Mouse (Mus musculus) kidney, embryonic 16.5 days (tissue): ENCODE results near the gene Bach2. TPM values are rescaled to one million over a fixed set of nuclear protein-coding genes. Genes with fewer than 3 reads are reported as not detected.

ENCODE experiments used
- ATAC-seq: fragments of 200-750 bp; cut with Nextera tagmentation; 2 replicates; pipeline ENCODE4 v1.8.0; 2017; ENCODE audit warnings: moderate TSS enrichment; ENCODE audit not compliant: low FRiP score, low TSS enrichment
- H3K27ac ChIP-seq: fragments of 300-500 bp; sonication (generic); 2 replicates; pipeline ENCODE4 v1.5.1; 2014; ENCODE audit warnings: low read length
- H3K27me3 ChIP-seq: fragments of 300-500 bp; sonication (generic); 2 replicates; pipeline ENCODE4 v1.6.1; 2014; ENCODE audit warnings: low read length, control low read depth, mixed read lengths; ENCODE audit not compliant: insufficient read depth
- H3K36me3 ChIP-seq: fragments of 300-500 bp; sonication (generic); 2 replicates; pipeline ENCODE4 v1.6.1; 2014; ENCODE audit warnings: low read length, control low read depth, mixed read lengths; ENCODE audit not compliant: insufficient read depth
- H3K4me1 ChIP-seq: fragments of 300-500 bp; sonication (generic); 2 replicates; pipeline ENCODE4 v1.6.1; 2014; ENCODE audit warnings: low read length, control low read depth, mixed read lengths; ENCODE audit not compliant: insufficient read depth
- H3K4me2 ChIP-seq: fragments of 300-500 bp; sonication (generic); replicated peaks from 2 replicates; pipeline ENCODE4 v1.6.1; 2014; ENCODE audit warnings: low read depth, low read length
- H3K4me3 ChIP-seq: fragments of 300-500 bp; sonication (generic); 2 replicates; pipeline ENCODE4 v1.5.1; 2014; ENCODE audit warnings: mild to moderate bottlenecking, low read length
- H3K9ac ChIP-seq: fragments of 300-500 bp; sonication (generic); replicated peaks from 2 replicates; pipeline ENCODE4 v1.6.1; 2014; ENCODE audit warnings: low read length
- H3K9me3 ChIP-seq: fragments of 300-500 bp; sonication (generic); 2 replicates; pipeline ENCODE4 v1.6.1; 2016; ENCODE audit warnings: low read length, control low read depth
- WGBS: fragments of 180-500 bp; shearing (Covaris S2); extraction: QIAGEN DNeasy Blood & Tissue Kit; methylation state at CpG from one replicate; pipeline ENCODE4 v1.1.7; 2014; 5-methylcytosine and 5-hydroxymethylcytosine counted together
- polyA plus RNA-seq: library from polyadenylated mRNA; unstranded; fragments of >200 nt; fragmentation: Nextera tagmentation; extraction: Ambion mirVana; gene quantifications from 2 replicates; pipeline ENCODE4 v1.2.1, GENCODE M21; 2015

The Bach2 gene
- polyA plus RNA-seq, 1 experiment from 2014 or later = 7.9 TPM

- Histone ChIP-seq H3K4me1 (0 out of 2 replicates have a peak, but pooled peaks cover 8% of the 10 kb centered on the region), H3K9ac (no peak overlapping the region), H3K9me3 (no peaks in the 10 kb centered on the region), H3K4me3 (no peak overlapping the region), H3K27me3 (no peaks in the 10 kb centered on the region), H3K27ac (no peak overlapping the region), H3K36me3 (no peaks in the 10 kb centered on the region), H3K4me2 (no peak overlapping the region)
- 55% methylated on average over 6 of the region's 6 CpGs for WGBS
- no peak for ATAC-seq
Observed at GRCm38 (mm10) chr4:32280401-32280800, 41.8 kb downstream of the Bach2 start.

GRCm38 (mm10) chr4:32281306-32281705 is 42.7 kb downstream of the Bach2 start:
- Histone ChIP-seq H3K4me3 (no peak overlapping the region), H3K9ac (no peak overlapping the region), H3K4me1 (0 out of 2 replicates have a peak, but pooled peaks cover 8% of the 10 kb centered on the region), H3K9me3 (no peaks in the 10 kb centered on the region), H3K36me3 (no peaks in the 10 kb centered on the region), H3K4me2 (no peak overlapping the region), H3K27me3 (no peaks in the 10 kb centered on the region), H3K27ac (no peak overlapping the region)
- no peak for ATAC-seq
- WGBS = 79% methylated on average over 6 of the region's 6 CpGs

DNA sequence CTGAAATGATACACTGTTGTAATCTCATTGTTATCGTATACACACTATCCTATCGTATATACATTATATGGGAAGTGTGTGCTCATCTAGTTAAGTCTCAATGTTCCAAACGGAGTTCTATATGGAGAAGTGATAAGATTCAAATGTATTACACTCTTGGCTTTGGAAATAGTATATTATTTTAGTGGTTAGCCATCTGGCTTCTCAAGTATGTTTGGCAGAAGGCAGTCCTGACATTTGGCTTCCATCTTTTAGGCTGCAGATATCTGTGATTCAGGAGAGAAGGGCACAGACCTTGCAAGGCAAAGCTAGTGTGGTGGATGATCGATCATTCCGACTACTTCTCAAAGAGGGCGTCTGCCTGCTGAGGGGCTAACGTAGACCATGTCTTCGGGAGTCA is 47.8 kb downstream of the Bach2 start:
- no peak overlapping the region for H3K4me2 ChIP-seq
- no peak overlapping the region for H3K4me3 ChIP-seq
- no peak overlapping the region for H3K9ac ChIP-seq
- H3K36me3 ChIP-seq = no peaks in the 10 kb centered on the region
- no peaks in the 10 kb centered on the region for H3K9me3 ChIP-seq
- peaks cover 33% of the 10 kb centered on the region for H3K4me1 ChIP-seq
- 92% methylated on average over 8 of the region's 8 CpGs for WGBS
- no peak for ATAC-seq
- H3K27me3 ChIP-seq = no peaks in the 10 kb centered on the region
- no peak overlapping the region for H3K27ac ChIP-seq

GRCm38 (mm10) chr4:32288036-32288860 is 49.6 kb downstream of the Bach2 start:
- H3K4me2 ChIP-seq = no peak overlapping the region
- ATAC-seq = no peak

DNA sequence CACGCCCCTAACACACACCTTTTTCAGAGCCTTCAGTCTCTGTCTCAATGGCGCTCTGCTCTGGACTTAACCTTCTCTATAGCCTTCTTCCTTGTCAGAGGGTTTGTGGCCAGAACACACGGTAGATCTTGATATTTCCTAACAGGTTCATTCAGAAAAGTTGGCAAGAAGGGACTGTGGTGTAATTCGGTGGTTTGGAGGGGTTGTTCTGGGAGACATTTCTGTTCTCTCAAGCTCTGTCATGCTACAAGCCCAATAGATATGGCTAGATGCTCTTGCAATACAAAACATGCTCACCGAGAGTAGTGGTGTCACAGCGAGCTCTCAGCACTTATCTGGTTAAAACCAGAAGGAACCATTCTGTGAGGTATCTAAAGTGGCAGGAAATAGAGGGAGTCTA is 51.2 kb downstream of the Bach2 start:
- no peak overlapping the region for H3K4me2 ChIP-seq
- H3K36me3 ChIP-seq = no peaks in the 10 kb centered on the region
- WGBS = 75% methylated on average over 6 of the region's 6 CpGs
- H3K27ac ChIP-seq = no peak overlapping the region
- H3K9me3 ChIP-seq = no peaks in the 10 kb centered on the region
- H3K27me3 ChIP-seq = no peaks in the 10 kb centered on the region
- no peak for ATAC-seq
- H3K4me3 ChIP-seq = no peak overlapping the region
- peaks cover 36% of the 10 kb centered on the region for H3K4me1 ChIP-seq
- H3K9ac ChIP-seq = no peak overlapping the region

More at GRCm38 (mm10) chr4:32288036-32288860, 49.6 kb downstream of the Bach2 start:
- H3K27ac ChIP-seq = no peak overlapping the region
- no peak overlapping the region for H3K9ac ChIP-seq
- peaks cover 36% of the 10 kb centered on the region for H3K4me1 ChIP-seq
- 34% methylated on average over 11 of the region's 11 CpGs for WGBS
- no peak overlapping the region for H3K4me3 ChIP-seq
- H3K9me3 ChIP-seq = no peaks in the 10 kb centered on the region
- no peaks in the 10 kb centered on the region for H3K27me3 ChIP-seq
- no peaks in the 10 kb centered on the region for H3K36me3 ChIP-seq

DNA sequence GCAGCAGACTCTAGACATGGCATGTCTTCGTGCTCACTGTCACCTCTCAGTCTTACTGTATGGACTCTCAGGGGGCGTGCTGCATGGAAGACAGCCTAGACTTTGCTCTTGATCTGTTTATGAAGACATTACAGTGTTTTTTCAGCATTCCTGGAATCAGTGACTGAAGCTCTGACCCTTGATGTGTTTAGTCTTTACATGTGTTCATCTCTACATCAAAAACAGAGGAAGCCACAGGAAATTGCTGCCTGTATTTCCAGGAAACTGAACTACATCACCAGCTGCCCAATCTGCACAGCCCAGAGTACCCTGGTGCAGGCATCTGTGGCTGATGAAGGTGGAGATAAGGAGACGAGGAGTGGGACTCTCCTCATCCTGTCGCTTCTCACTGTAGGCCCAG is 52.8 kb downstream of the Bach2 start:
- Histone ChIP-seq H3K9me3 (no peaks in the 10 kb centered on the region), H3K4me1 (peaks cover 36% of the 10 kb centered on the region), H3K4me2 (no peak overlapping the region), H3K27ac (no peak overlapping the region), H3K36me3 (no peaks in the 10 kb centered on the region), H3K9ac (no peak overlapping the region), H3K27me3 (no peaks in the 10 kb centered on the region), H3K4me3 (no peak overlapping the region)
- 62% methylated on average over 4 of the region's 4 CpGs for WGBS
- ATAC-seq = no peak

GRCm38 (mm10) chr4:32293686-32294265 is 55.2 kb downstream of the Bach2 start:
- H3K9me3 ChIP-seq = no peaks in the 10 kb centered on the region
- no peak overlapping the region for H3K27ac ChIP-seq
- WGBS = 50% methylated on average over 7 of the region's 7 CpGs
- H3K4me3 ChIP-seq = no peak overlapping the region
- H3K4me1 ChIP-seq = peaks cover 30% of the 10 kb centered on the region
- no peak overlapping the region for H3K4me2 ChIP-seq
- no peaks in the 10 kb centered on the region for H3K27me3 ChIP-seq
- no peak for ATAC-seq
- no peaks in the 10 kb centered on the region for H3K36me3 ChIP-seq
- no peak overlapping the region for H3K9ac ChIP-seq

- ATAC-seq = no peak
- peaks cover 12% of the 10 kb centered on the region for H3K4me1 ChIP-seq
Observed at GRCm38 (mm10) chr4:32297071-32297671, 58.6 kb downstream of the Bach2 start.

DNA sequence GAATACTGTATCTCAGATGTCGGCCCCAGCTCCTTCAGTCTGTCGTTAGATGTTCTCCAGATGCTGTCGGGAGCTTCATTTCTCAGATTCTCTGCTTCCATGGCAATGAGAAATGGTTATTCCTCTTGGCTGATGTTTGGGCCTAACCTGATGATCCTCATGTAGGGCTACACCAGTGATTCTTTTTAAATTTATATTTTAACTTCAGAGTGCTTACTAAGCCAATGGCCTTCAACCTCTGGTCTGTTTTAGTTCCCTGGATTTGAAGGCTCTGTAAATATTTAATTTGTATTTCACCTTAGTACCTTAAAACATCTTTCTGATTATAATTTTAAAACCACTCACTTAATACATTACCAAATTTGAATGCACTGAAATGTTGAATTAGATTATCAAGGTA is 60.6 kb downstream of the Bach2 start:
- 60% methylated on average over 3 of the region's 3 CpGs for WGBS
- ATAC-seq = no peak

More at GRCm38 (mm10) chr4:32297071-32297671, 58.6 kb downstream of the Bach2 start:
- Histone ChIP-seq H3K9me3 (no peaks in the 10 kb centered on the region), H3K4me2 (no peak overlapping the region), H3K4me3 (no peak overlapping the region), H3K27ac (no peak overlapping the region), H3K36me3 (no peaks in the 10 kb centered on the region), H3K9ac (no peak overlapping the region), H3K27me3 (no peaks in the 10 kb centered on the region)
- 52% methylated on average over 6 of the region's 6 CpGs for WGBS

GRCm38 (mm10) chr4:32299970-32300369 is 61.4 kb downstream of the Bach2 start:
- WGBS = 83% methylated on average over 3 of the region's 3 CpGs
- H3K9ac ChIP-seq = no peak overlapping the region

More for the DNA sequence above, 60.6 kb downstream of the Bach2 start:
- Histone ChIP-seq H3K36me3 (no peaks in the 10 kb centered on the region), H3K4me2 (no peak overlapping the region), H3K9me3 (no peaks in the 10 kb centered on the region), H3K4me3 (no peak overlapping the region), H3K4me1 (peaks cover 30% of the 10 kb centered on the region), H3K27ac (no peak overlapping the region), H3K27me3 (no peaks in the 10 kb centered on the region), H3K9ac (no peak overlapping the region)

More at GRCm38 (mm10) chr4:32299970-32300369, 61.4 kb downstream of the Bach2 start:
- Histone ChIP-seq H3K4me1 (peaks cover 38% of the 10 kb centered on the region), H3K4me2 (no peak overlapping the region), H3K36me3 (no peaks in the 10 kb centered on the region), H3K27ac (no peak overlapping the region; the same call in 1 of the 2 replicates), H3K9me3 (no peaks in the 10 kb centered on the region), H3K4me3 (no peak overlapping the region), H3K27me3 (no peaks in the 10 kb centered on the region)
- no peak for ATAC-seq
